Mouse (Mus musculus) C2C12 (cell line): ENCODE data around the gene Mrps12. TPM values are rescaled to one million over a fixed set of nuclear protein-coding genes. Genes with fewer than 3 reads are reported as not detected.

Experiments
- H3K27me3 ChIP-seq: one replicate; pipeline ENCODE4 v1.6.1; 2011; ENCODE audit not compliant: control insufficient read depth, insufficient read depth, insufficient read length
- H3K36me3 ChIP-seq: one replicate; pipeline ENCODE4 v1.6.1; 2011; ENCODE audit not compliant: control insufficient read depth, insufficient read depth
- H3K4me3 ChIP-seq: one replicate; pipeline ENCODE4 v1.5.1; 2011; ENCODE audit warnings: mild to moderate bottlenecking, control low read depth; ENCODE audit not compliant: poor library complexity, insufficient read depth, severe bottlenecking
- H3K79me2 ChIP-seq: one replicate; pipeline ENCODE4 v1.6.1; 2011; ENCODE audit not compliant: control insufficient read depth, insufficient read depth
- H3K79me3 ChIP-seq: one replicate; pipeline ENCODE4 v1.6.1; 2011; ENCODE audit warnings: low read depth, control low read depth
- H3ac ChIP-seq: one replicate; pipeline ENCODE3; 2011; ENCODE audit warnings: low read depth; ENCODE audit not compliant: control insufficient read depth, insufficient read length
- CEBPB ChIP-seq: IDR thresholded peaks from one replicate; pipeline ENCODE4 v1.6.1; 2011; ENCODE audit warnings: low read depth, mild to moderate bottlenecking, control low read depth, moderate library complexity
- CTCF ChIP-seq: IDR thresholded peaks from one replicate; pipeline ENCODE4 v1.5.1; 2011; ENCODE audit not compliant: control insufficient read depth, insufficient read depth, insufficient read length
- FOSL1 ChIP-seq: IDR thresholded peaks from one replicate; pipeline ENCODE4 v1.8.0; 2011; ENCODE audit warnings: mild to moderate bottlenecking, low read length; ENCODE audit not compliant: poor library complexity, insufficient read depth, severe bottlenecking
- MAX ChIP-seq: IDR thresholded peaks from one replicate; pipeline ENCODE4 v1.6.1; 2011; ENCODE audit warnings: mild to moderate bottlenecking, control low read depth
- MYOD1 ChIP-seq: IDR thresholded peaks from one replicate; pipeline ENCODE4 v1.6.1; 2011; ENCODE audit warnings: low read depth; ENCODE audit not compliant: control insufficient read depth, insufficient read length
- MYOG ChIP-seq: IDR thresholded peaks from one replicate; pipeline ENCODE4 v1.6.1; 2011; ENCODE audit not compliant: control insufficient read depth, insufficient read length; ENCODE audit errors: extremely low read depth
- USF1 ChIP-seq: IDR thresholded peaks from one replicate; pipeline ENCODE4 v1.6.1; 2011; ENCODE audit warnings: low read depth, mild to moderate bottlenecking, control low read depth, moderate library complexity
- polyA plus RNA-seq: library from polyadenylated mRNA; unstranded; fragments of >200 nt; fragmentation: generic; extraction: Trizol; gene quantifications from one replicate; pipeline ENCODE4 v1.2.1, GENCODE M21; 2012; ENCODE audit warnings: missing spikeins

Mrps12 gene
- polyA plus RNA-seq, 1 experiment: 193 TPM

DNA sequence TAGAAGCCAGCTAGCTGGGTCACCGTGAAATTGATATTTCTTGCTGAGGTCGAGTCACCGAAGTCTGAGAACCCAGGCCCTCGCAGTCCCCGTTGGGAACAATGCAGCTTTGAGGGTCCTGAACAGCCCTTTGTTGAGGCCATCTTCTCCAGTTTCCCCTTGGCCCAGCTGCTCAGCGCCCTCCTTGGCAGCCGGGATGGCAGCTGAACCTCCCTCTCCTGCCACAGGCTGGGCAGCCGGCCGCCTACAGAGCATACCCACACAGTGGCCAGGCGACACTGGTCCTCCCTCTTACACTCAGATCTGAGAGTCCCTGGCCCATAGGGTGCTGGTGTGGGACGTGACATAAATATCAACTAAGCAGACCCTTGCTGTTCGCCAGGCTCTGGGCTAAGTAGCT is 32.5 kb upstream of the Mrps12 start:
- H3K79me2 ChIP-seq: no peaks in the 10 kb centered on the region
- no peaks in the 10 kb centered on the region for H3K36me3 ChIP-seq
- TF ChIP-seq CTCF: no peak
- no peak for TF ChIP-seq CEBPB
- TF ChIP-seq MAX: no peak

DNA sequence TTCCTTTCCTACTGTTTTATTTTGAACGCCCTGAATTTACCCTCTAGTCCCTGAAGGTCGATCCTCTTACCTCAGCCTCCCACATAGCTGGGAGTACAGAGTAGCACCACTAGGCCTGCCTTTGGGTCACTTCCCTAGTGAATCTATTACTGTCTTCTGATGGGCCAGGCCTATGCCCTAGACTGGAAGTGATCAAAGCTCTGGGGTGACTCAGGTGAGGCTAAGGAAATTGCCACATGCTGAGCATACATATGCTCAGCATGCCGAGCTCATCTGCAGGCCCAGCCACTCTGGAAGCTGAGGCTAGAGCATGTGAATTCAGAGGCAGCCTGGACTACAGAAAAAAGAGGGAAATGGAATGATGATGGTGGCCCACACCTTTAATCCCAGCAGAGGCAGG is 31.5 kb upstream of the Mrps12 start:
- Histone ChIP-seq H3K27me3 (no peaks in the 10 kb centered on the region), H3K79me3 (no peaks in the 10 kb centered on the region), H3K36me3 (no peaks in the 10 kb centered on the region), H3K79me2 (peaks cover 1% of the 10 kb centered on the region), H3K4me3 (no peak overlapping the region), H3ac (no peak overlapping the region)
- TF ChIP-seq CTCF (no peak), MYOG (no peak), MYOD1 (no peak), CEBPB (no peak)

More for the DNA sequence above, 32.5 kb upstream of the Mrps12 start:
- no peaks in the 10 kb centered on the region for H3K27me3 ChIP-seq
- H3K79me3 ChIP-seq: no peaks in the 10 kb centered on the region
- no peak overlapping the region for H3K4me3 ChIP-seq
- H3ac ChIP-seq: no peak overlapping the region

DNA sequence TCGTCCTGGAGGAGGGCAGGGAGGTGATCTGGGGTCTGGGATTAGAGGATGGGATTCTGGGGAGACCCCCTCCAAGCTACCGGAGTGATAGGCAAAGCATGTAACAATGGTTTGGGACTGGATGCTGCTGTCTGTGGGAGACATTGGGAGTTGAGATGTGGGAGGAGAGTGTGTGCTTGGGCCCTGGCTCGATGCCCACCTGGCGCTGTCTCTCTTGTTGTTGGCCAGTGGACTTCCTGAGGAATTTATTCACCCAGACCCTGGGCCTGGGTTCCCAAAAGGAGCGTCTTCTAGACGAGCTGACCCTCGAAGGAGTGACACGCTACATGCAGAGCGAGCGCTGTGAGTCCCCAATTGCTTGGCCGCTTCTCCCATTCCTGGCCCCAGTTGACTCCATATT is 30.2 kb upstream of the Mrps12 start:
- H3K36me3 ChIP-seq: no peaks in the 10 kb centered on the region
- peaks cover 14% of the 10 kb centered on the region for H3K79me2 ChIP-seq
- H3K27me3 ChIP-seq: no peaks in the 10 kb centered on the region
- TF ChIP-seq MYOD1 (no peak), CTCF (no peak), USF1 (no peak), CEBPB (no peak), MAX (no peak), FOSL1 (no peak), MYOG (no peak)
- no peak overlapping the region for H3K4me3 ChIP-seq
- no peak overlapping the region for H3ac ChIP-seq
- H3K79me3 ChIP-seq: no peaks in the 10 kb centered on the region

DNA sequence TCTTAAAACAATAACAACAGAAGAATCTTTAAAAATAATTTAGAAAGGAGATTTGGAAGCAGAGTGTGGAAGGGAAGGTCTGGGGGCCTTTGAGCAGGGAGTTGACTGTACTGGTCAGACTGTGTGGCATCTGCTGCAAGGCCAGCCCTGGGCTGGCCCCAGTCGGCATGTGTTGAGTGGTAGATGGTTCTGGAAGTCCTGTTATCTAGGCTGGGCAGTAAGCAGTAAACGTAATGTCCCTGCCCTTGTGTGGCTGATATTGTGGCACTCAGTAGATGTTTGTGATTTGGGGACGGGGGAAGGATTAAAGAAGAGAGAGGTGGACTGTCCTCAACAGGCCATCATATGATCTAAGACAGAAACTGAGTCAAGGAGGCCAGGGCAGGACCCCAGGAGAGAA is 28.7 kb upstream of the Mrps12 start:
- H3K4me3 ChIP-seq: no peak overlapping the region
- TF ChIP-seq MYOG (no peak), FOSL1 (no peak), CEBPB (no peak), USF1 (no peak), MAX (no peak), MYOD1 (no peak), CTCF (no peak)
- H3K79me2 ChIP-seq: peaks cover 24% of the 10 kb centered on the region
- no peaks in the 10 kb centered on the region for H3K27me3 ChIP-seq
- H3K36me3 ChIP-seq: no peaks in the 10 kb centered on the region
- H3ac ChIP-seq: no peak overlapping the region
- peaks cover 4% of the 10 kb centered on the region for H3K79me3 ChIP-seq

DNA sequence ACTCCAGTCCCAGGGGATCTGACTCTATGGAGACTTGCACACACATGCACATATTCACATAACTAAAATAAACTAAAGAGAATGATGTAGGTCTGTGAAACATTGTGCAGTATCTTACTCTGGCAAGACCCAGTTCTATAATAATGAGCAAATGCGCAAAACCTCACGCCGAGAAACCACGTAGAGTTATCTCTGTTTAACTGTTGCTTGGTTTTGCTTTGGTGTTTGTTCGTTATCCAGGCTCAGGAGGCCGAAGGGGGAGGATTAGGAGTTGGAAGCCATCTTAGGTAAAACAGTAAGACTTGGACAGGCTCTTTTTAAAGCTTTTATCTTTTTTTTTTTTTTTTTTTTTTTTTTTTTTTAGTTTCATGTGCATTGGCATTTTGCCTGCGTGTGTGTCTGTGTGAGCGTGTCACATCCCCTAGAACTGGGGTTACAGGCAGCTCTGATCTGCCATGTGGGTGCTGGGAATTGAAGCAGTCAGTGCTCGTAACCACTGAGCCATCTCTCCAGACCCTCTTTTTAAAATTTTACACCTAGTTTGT is 27.9 kb upstream of the Mrps12 start:
- Histone ChIP-seq H3K36me3 (no peaks in the 10 kb centered on the region), H3K4me3 (no peak overlapping the region), H3K79me2 (peaks cover 32% of the 10 kb centered on the region), H3K79me3 (peaks cover 4% of the 10 kb centered on the region), H3ac (no peak overlapping the region), H3K27me3 (no peaks in the 10 kb centered on the region)
- TF ChIP-seq USF1 (no peak), MYOG (no peak)

DNA sequence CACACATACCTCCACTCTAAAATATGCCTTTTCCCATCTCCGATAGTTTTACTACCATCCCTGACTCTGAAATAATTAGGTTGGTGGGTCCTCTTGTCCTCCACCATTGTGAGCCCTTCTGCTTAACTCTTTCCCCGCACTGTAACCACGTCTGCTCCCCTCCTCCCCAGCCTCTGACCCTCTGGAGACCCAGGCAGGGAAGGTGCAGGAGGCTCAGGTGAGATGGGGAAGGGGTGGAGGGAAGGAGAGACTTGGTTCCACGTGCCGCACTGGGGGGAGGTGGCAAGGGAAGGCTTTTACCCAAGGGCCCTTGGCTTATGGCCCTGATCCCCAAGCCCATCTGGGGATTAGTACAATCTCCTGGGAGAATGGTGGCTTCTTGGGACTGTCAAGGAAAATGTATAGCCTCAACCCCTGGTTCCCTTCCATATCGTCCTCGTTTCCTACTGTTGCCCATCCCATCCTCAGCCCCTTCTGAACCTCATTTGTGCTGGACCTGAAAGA is 25.9 kb upstream of the Mrps12 start, which contains the start of gene Nfkbib:
Gene Nfkbib (minus strand): TSS at position 51 of the 504 bp plus-strand sequence.
- TF ChIP-seq USF1 (no peak), CTCF (no peak), MYOG (no peak), MAX (no peak), FOSL1 (no peak), MYOD1 (no peak), CEBPB (no peak)

More for the DNA sequence above, 25.9 kb upstream of the Mrps12 start, which contains the start of gene Nfkbib:
- Histone ChIP-seq H3K4me3 (peak within 1 kb of the TSS; percentile 66), H3K36me3 (no peaks in the 10 kb centered on the region), H3ac (peak within 1 kb of the TSS; percentile 63), H3K79me3 (peaks cover 4% of the 10 kb centered on the region), H3K27me3 (no peaks in the 10 kb centered on the region), H3K79me2 (peaks cover 34% of the 10 kb centered on the region)
